Mouse (Mus musculus) C2C12 (cell line): ENCODE data around the gene Cntf.

Experiments
- CEBPB ChIP-seq: IDR thresholded peaks from one replicate; pipeline ENCODE4 v1.6.1; 2011; ENCODE audit warnings: low read depth, mild to moderate bottlenecking, control low read depth, moderate library complexity
- CTCF ChIP-seq: IDR thresholded peaks from one replicate; pipeline ENCODE4 v1.5.1; 2011; ENCODE audit not compliant: control insufficient read depth, insufficient read depth, insufficient read length
- FOSL1 ChIP-seq: IDR thresholded peaks from one replicate; pipeline ENCODE4 v1.8.0; 2011; ENCODE audit warnings: mild to moderate bottlenecking, low read length; ENCODE audit not compliant: poor library complexity, insufficient read depth, severe bottlenecking
- MAX ChIP-seq: IDR thresholded peaks from one replicate; pipeline ENCODE4 v1.6.1; 2011; ENCODE audit warnings: mild to moderate bottlenecking, control low read depth
- MYOD1 ChIP-seq: IDR thresholded peaks from one replicate; pipeline ENCODE4 v1.6.1; 2011; ENCODE audit warnings: low read depth; ENCODE audit not compliant: control insufficient read depth, insufficient read length
- MYOG ChIP-seq: IDR thresholded peaks from one replicate; pipeline ENCODE4 v1.6.1; 2011; ENCODE audit not compliant: control insufficient read depth, insufficient read length; ENCODE audit errors: extremely low read depth
- USF1 ChIP-seq: IDR thresholded peaks from one replicate; pipeline ENCODE4 v1.6.1; 2011; ENCODE audit warnings: low read depth, mild to moderate bottlenecking, control low read depth, moderate library complexity

DNA sequence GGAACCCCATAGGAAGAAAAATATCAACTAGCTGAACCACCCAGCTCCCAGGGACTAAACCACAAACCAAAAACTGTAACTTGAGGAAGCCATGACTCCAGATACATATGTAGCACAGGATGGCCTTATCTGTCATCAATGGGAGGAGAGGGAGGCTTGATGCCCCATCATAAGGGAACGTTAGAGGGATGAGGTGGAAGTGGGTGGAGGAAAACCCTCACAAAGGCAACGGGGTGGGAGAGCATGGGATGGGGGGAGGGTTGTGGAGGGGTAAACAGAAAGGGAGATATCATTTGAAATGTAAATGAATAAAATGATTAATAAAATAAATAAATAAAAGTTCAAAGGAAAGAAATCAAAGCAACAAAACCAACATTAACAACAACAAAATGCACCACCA, 45.0 kb downstream of the Cntf start:
- TF ChIP-seq CTCF: no peak
- no peak for TF ChIP-seq MYOD1
- TF ChIP-seq MYOG: no peak
- TF ChIP-seq CEBPB: no peak
- no peak for TF ChIP-seq MAX
- no peak for TF ChIP-seq USF1
- no peak for TF ChIP-seq FOSL1
